Mouse (Mus musculus) myocyte (in vitro differentiated cells): Measurements from ENCODE around the gene Tmem123.

Experiments used
- CEBPB ChIP-seq: IDR thresholded peaks from 2 replicates; pipeline ENCODE4 v1.6.1; 2011; ENCODE audit warnings: mild to moderate bottlenecking, moderate library complexity; ENCODE audit not compliant: poor library complexity, insufficient read depth, severe bottlenecking
- E2F4 ChIP-seq: IDR thresholded peaks from one replicate; pipeline ENCODE4 v1.6.1; 2011; ENCODE audit warnings: mild to moderate bottlenecking, control low read depth, moderate library complexity; ENCODE audit not compliant: insufficient read depth
- MAX ChIP-seq: IDR thresholded peaks from one replicate; pipeline ENCODE4 v1.6.1; 2011; ENCODE audit warnings: low read depth, mild to moderate bottlenecking, control low read depth
- MYOD1 ChIP-seq, 3 experiments: IDR thresholded peaks; one replicate each; pipeline ENCODE4 v1.6.1; 2011; ENCODE audit warnings: control low read depth in 2 of 3, low read depth in 2 of 3, mild to moderate bottlenecking in 2 of 3, moderate library complexity in 1 of 3; ENCODE audit not compliant: insufficient read length in 2 of 3, control insufficient read depth in 1 of 3
- MYOG ChIP-seq, 3 experiments: IDR thresholded peaks; one replicate each; pipeline ENCODE4 v1.6.1; 2011; ENCODE audit warnings: control low read depth in 2 of 3, low read depth in 2 of 3, mild to moderate bottlenecking in 2 of 3; ENCODE audit not compliant: insufficient read length in 2 of 3, control insufficient read depth in 1 of 3, insufficient read depth in 1 of 3
- POLR2A ChIP-seq: IDR thresholded peaks from one replicate; pipeline ENCODE4 v1.6.1; 2011; ENCODE audit warnings: low read depth, mild to moderate bottlenecking, control low read depth, moderate library complexity; ENCODE audit not compliant: insufficient read length
- POLR2AphosphoS2 ChIP-seq: IDR thresholded peaks from one replicate; pipeline ENCODE4 v1.6.1; 2011; ENCODE audit warnings: low read depth, control low read depth; ENCODE audit not compliant: insufficient read length
- SRF ChIP-seq: IDR thresholded peaks from one replicate; pipeline ENCODE4 v1.6.1; 2011; ENCODE audit warnings: low read depth; ENCODE audit not compliant: control insufficient read depth, insufficient read length
- TCF12 ChIP-seq: IDR thresholded peaks from one replicate; pipeline ENCODE4 v1.6.1; 2011; ENCODE audit warnings: mild to moderate bottlenecking, control low read depth; ENCODE audit not compliant: poor library complexity, insufficient read depth, severe bottlenecking
- TCF3 ChIP-seq: IDR thresholded peaks from one replicate; pipeline ENCODE4 v1.6.1; 2011; ENCODE audit warnings: low read depth, control low read depth; ENCODE audit not compliant: insufficient read length
- USF1 ChIP-seq: IDR thresholded peaks from one replicate; pipeline ENCODE4 v1.6.1; 2011; ENCODE audit warnings: low read depth, mild to moderate bottlenecking, control low read depth, moderate library complexity

- TF ChIP-seq TCF3 (no peak), USF1 (no peak), POLR2A (no peak), MYOD1 (IDR thresholded peaks at IDR 0.05; ENCODE audit: control insufficient read depth in 1 of 3, insufficient read length in 2 of 3, low read depth in 2 of 3) (no peak), POLR2AphosphoS2 (no peak), TCF12 (no peak), MAX (no peak), CEBPB (no peak), E2F4 (no peak), MYOG (IDR thresholded peaks at IDR 0.05; ENCODE audit: control insufficient read depth in 1 of 3, insufficient read depth in 1 of 3, insufficient read length in 2 of 3, low read depth in 2 of 3) (no peak), SRF (no peak)
These were observed 10.7 kb downstream of the Tmem123 start for GRCm38 (mm10) chr9:7774538-7774937.
